Mouse (Mus musculus): ENCODE results near the gene Rex2.
"Not testable (repeated sequence)": the region's sequence is repeated elsewhere in the genome, so short reads cannot be mapped to it uniquely, and the experiment has no call there.

The Rex2 gene

DNA sequence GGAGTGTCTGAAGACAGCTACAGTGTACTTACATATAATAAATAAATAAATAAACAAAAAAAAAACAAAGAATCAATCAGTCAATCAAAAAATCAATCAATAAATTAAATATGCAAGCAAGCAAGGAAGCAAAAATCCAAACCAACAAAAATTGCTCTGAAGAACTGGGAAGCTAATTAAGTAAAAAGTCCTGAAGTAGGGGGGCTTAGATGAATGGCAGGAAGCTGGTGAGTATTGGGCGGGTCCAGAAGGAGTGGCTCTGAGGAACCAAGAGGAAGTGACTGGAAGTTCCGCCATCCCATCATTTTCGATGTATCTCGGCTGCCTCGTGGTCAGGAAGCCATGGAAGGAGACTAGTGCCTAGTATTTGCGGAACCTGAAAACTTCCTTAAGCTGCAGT is at the start of gene Rex2:
Gene Rex2 (plus strand): TSS at position 301 of the 400 bp plus-strand sequence.
- not testable (repeated sequence) for DNase-seq

DNA sequence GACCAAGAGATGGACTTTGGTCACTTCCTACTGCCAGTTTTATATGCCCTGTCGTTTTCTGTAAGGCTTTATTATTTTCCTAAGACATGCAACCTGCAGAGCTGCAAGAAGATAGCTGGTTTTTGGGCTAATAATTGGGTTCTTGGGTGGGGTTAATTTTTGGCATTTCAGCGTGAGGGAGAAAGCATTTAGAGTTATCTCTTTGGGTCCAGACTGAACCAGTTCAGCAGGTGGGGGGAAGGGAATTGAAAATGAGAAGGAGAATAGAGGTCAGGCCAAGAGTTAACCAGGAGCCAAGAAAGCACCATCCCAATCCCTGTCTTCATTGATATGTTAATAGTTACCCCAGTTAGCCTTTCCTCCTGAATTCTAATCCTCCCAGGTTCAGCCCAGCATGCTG is 45.1 kb upstream of the Rex2 start:
- DNase-seq: not testable (repeated sequence)

DNA sequence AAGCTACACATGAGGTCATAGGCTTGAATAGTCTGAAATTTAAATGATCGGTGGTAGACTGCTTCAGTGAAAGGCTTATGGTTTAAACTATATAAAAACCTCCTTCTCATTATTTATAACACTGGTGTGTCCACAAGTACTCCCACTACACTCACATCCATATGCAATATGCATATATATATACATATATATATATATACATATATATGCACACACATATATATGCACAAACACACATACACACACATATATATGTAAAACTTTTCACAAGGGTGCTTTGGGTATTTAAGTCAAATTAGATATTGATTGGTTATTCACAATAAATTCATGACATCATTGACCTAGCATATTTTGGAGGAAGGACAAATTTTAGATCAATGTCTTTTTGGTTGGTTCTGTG is 3.2 kb upstream of the Rex2 start:
- not testable (repeated sequence) for DNase-seq

DNA sequence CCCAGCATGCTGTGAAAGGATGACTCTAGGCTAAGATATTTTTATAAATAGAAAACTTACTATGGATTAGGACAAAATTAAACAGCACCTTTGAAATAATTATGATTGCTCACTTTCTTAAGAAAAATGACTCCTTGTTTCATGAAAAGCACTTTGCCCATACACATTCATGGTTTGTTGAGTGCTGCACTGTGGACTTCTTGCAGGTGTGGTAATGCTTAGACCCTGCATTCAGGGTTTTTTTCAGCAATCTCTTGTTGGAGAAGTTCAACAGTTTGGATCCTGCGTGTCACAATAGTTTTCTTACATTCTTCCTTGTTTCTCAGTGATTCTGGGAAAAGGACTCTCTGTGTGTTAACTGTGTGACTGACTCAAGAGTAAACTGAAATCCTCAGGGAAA is 4.7 kb downstream of the Rex2 start:
- DNase-seq: not testable (repeated sequence)

DNA sequence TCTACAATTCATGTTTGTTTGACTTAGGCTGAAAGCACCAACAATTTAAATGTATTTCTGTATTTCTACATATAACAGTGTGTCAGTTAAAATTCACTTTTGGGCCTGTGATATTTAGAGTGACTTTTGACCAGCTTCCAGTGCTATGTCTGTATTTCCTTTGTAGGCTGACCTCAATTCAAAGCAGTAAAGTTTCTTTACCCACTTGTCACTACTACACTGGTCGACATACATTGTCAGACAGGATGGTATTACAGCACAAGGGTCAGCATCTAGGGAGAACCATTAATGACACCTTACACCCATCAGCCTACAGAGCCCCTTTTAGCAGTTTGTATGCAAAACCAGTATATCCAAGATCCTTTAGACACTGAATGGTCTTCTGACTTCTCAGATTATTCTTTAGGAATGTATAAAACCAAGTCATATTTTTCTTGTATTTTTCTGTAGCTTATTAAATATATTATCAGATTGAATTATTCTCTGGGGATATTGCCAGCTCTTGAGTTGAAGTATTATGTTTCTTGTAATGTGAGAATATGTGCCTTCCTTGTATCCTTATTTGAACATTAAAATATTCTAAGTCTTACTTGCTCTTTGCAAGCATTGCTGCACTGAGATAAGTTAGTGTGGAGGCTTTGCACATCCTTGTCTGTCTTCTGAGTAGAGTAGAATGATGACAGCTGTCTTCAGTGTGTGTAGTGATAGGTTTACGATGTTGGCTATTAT is 9.8 kb downstream of the Rex2 start:
- not testable (repeated sequence) for DNase-seq

DNA sequence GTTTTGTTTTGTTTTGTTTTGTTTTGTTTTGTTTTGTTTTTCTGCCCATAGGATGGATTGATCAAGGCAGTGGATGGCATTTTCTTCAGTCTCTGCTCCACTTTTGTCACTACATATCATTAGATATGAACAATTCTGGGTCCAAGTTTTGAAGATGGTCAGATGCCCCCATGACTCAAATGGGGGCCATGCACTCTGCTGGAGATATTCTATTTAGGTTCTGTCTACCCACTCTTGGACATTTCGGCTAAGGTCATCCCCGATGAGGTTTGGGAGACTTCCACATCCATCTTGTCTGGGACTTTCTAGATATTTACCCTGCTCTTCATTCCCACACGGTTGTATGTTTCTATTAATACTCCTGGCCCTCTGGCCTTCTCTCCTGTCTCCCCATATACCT is 42.1 kb downstream of the Rex2 start:
- not testable (repeated sequence) for DNase-seq

DNA sequence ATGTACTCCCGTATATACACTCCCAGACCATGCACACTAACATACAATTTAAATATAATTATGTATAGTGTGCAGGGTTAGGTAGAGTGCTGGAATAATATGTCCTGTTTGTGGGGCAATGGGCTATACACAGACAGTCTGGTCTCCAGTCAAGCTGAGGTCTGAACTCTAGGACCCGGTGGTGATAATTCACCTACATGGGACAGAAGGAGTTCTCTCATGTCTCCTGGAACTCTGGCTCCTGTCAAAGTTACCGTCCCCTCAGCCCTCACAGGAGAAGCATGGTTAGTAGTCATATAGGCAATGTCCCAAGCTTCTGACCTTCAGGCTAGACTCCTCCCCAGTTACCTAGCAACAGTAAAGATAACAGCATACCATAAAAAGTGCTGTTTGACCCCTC is 44.2 kb downstream of the Rex2 start:
- DNase-seq: not testable (repeated sequence)

DNA sequence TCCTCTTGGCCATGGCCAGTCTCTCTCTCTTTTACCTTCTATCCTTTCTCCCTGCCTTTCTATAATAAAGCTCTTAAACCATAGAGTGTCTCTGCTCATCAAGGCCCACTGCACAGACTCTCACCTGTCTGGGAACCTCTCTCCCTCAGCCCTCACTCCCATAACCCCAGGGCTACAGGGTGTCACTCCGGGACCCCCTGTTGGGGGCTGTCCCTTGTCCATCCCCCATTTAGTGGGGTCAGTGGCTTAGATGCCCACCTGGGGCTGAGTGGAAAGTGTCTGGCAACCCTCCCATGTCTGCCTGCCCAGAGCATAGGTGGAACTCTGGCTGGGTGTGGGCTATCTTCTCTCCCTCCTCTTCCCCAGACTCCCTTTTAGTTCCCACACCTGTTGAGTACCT is 44.7 kb downstream of the Rex2 start:
- not testable (repeated sequence) for DNase-seq

DNA sequence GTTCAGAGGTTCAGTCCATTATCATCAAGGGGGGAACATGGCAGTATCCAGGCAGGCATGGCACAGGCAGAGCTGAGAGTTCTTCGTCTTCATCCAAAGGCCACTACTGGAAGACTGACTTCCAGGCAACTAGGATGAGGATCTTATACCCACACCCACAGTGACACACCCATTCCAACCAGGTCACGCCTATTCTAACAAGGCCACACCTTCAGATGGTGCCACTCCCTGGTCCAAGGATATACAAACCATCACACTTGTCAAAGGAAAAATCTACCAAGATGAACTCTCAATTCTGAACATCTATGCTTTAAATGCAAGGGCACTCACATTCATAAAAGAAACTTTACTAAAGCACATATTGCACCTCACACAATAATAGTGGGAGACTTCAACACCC is 74.0 kb downstream of the Rex2 start:
- not testable (repeated sequence) for DNase-seq

DNA sequence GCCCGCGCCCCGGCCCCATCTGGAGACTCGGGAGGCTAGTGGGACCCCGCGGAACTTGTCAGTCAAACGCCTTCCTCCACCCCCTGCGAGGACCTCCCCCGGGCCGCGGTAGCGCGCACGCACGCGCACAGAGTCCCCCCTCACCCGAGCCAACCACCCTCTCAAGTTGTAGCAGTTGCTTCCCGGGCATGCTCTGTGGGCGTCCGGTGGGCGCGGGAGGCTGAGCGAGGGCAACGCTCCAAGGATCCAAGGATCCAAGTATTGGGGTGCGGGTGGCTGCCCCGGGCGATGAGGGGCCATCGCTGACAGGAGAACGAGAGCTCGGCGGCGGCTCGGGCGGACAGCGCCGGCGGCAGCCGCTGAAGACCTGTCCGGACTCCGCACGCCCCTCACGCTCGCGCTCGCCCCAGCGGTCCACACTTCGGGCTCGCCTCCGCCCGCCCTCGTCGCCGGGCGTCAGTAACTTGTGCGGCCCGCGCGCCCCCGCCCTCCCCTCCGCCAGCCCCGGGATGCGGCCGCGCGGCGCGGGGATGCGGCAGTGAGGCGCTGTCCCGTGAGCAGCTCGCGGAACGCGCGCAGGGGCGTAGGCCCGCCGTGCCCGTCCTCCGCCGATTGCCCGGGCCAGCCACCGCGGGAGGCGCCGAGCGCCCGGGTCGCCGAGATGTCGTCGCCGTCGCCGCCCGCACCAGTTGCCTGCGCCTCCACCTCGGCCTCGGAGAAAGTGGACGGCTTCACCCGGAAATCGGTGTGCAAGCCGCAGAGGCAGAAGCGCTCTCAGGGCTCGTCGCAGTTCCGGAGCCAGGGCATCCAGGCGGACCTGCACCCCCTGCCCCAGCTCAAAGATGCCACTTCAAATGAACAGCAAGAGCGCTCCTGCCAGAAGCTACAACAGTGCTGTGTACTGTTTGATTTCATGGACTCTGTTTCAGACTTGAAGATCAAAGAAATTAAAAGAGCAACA is 80.3 kb downstream of the Rex2 start:
- DNase-seq: not testable (repeated sequence)

DNA sequence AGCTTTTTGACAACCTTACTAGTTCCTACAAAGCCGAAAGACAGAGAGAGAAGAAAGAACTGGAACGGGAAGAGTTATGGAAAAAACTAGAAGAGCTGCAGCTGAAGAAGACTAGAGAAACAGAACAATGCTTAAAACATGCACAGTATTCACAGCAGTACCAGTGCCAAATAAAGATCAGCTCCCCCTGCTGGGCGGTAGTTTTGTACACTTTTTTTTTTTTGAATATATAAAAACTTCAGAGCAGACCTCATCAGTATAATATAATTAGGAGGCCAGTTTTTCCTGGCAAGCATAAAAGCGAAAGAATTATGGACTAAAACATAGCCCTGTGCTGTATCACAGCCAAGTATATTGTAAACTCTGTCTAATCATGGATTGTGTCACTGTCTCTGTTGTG is 82.2 kb downstream of the Rex2 start:
- not testable (repeated sequence) for DNase-seq
